Mouse (Mus musculus) midbrain, embryonic 13.5 days (tissue): Measurements from ENCODE around the gene Bet1l. TPM values are rescaled to one million over a fixed set of nuclear protein-coding genes. Genes with fewer than 3 reads are reported as not detected.

Experiments used
- ATAC-seq: fragments of 200-750 bp; cut with Nextera tagmentation; 2 replicates; pipeline ENCODE4 v1.8.0; 2017; ENCODE audit warnings: mild to moderate bottlenecking, moderate TSS enrichment, moderate library complexity
- H3K27ac ChIP-seq: fragments of 300-500 bp; sonication (generic); 2 replicates; pipeline ENCODE4 v1.5.1; 2015; ENCODE audit warnings: inconsistent platforms, mild to moderate bottlenecking, moderate library complexity
- H3K27me3 ChIP-seq: fragments of 300-500 bp; sonication (generic); 2 replicates; pipeline ENCODE4 v1.6.1; 2015; ENCODE audit warnings: mild to moderate bottlenecking, inconsistent platforms
- H3K36me3 ChIP-seq: fragments of 300-500 bp; sonication (generic); 2 replicates; pipeline ENCODE4 v1.6.1; 2015; ENCODE audit warnings: mild to moderate bottlenecking, inconsistent platforms
- H3K4me1 ChIP-seq: fragments of 300-500 bp; sonication (generic); replicated peaks from 2 replicates; pipeline ENCODE4 v1.6.1; 2015; ENCODE audit warnings: inconsistent platforms
- H3K4me2 ChIP-seq: fragments of 300-500 bp; sonication (generic); replicated peaks from 2 replicates; pipeline ENCODE4 v1.6.1; 2015; ENCODE audit warnings: moderate library complexity, mild to moderate bottlenecking, inconsistent platforms
- H3K4me3 ChIP-seq: fragments of 300-500 bp; sonication (generic); replicated peaks from 2 replicates; pipeline ENCODE4 v1.5.1; 2015; ENCODE audit warnings: mild to moderate bottlenecking, inconsistent platforms
- H3K9ac ChIP-seq: fragments of 300-500 bp; sonication (generic); replicated peaks from 2 replicates; pipeline ENCODE4 v1.6.1; 2015; ENCODE audit warnings: mild to moderate bottlenecking, inconsistent platforms
- H3K9me3 ChIP-seq: fragments of 300-500 bp; sonication (generic); 2 replicates; pipeline ENCODE4 v1.6.1; 2016; ENCODE audit warnings: mild to moderate bottlenecking, inconsistent platforms
- WGBS: fragments of 180-500 bp; shearing (Covaris S2); methylation state at CpG from one replicate; pipeline ENCODE4 v1.1.7; 2015; 5-methylcytosine and 5-hydroxymethylcytosine counted together
- polyA plus RNA-seq: library from polyadenylated mRNA; unstranded; fragments of >200 nt; fragmentation: Nextera tagmentation; extraction: Ambion mirVana; gene quantifications from 2 replicates; pipeline ENCODE4 v1.2.1, GENCODE M21; 2015

Gene Bet1l
- polyA plus RNA-seq, 1 experiment from 2014 or later: 38.0 TPM

DNA sequence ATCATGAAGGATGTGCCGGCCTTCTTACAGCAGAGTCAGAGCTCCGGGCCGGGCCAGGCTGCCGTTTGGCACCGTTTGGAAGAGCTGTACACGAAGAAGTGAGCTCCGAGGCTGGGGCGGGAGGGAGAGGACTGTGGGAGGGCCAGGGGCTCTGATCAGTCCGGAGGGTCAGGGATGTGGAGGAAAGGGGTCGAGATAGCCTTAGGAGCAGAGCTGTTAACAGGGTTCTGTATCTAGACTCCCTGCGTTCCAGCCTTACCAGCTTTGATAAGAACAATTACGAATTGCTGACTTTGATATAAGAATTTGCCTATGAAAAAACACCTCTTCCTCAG lies 25.1 kb upstream of the Bet1l start:
- no peak; the same call in 1 of the 2 replicates for ATAC-seq
- H3K4me3 ChIP-seq: peak overlapping the region; percentile 78
- under 1% methylated on average over 12 of the region's 12 CpGs for WGBS

DNA sequence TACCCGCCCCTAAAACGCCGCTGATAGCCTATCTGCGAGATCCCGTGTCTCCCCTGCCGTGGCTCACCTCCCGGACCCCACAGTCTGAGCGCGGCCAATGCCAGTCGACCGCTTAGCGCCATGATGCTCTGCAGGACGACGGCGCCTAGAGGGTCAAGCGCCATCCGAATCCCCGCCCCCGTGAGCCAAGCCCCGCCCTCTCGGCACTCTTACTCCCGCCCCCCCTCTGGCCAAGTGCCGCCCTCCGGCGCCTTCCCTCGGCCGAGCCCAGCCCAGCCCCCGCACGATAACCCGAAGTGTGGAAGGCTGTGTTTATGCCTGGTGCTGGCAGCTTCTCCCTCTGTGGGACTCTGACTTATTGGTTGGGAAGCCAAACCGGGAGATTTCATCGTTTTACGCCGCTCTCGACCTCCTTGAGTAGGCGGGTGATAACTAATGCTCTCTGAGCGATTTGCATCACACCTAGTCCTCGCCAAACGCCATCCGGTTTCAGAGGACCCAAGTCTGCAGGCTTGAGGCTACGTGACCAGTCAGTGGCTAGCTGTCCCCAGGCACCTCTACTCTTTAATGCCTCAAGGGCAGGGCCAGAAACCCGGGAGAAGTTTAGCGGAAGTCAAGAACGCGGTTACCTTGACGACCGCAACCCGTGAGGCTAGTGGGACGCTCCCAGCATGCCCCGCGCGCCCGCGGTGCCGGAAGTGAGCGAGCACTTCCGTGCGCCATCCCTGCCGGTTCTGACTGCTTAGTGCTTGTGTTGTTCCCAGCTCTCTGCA lies 24.5 kb upstream of the Bet1l start, which contains the start of the genes Psmd13 and Sirt3:
Gene Psmd13 (plus strand): TSS at position 273 of the 773 bp plus-strand sequence.
Gene Sirt3 (minus strand): TSS at position 614 of the 773 bp plus-strand sequence.
- H3K27ac ChIP-seq: peak within 1 kb of the TSS; percentile 90
- peak within 1 kb of the TSS; percentile 78 for H3K4me3 ChIP-seq
- WGBS: under 1% methylated on average over 59 of the region's 59 CpGs
- H3K9me3 ChIP-seq: no peaks in the 10 kb centered on the region
- H3K27me3 ChIP-seq: no peaks in the 10 kb centered on the region
- peak; percentile 95 for ATAC-seq
- H3K36me3 ChIP-seq: peaks cover 23% of the 10 kb centered on the region
- H3K4me2 ChIP-seq: peak within 1 kb of the TSS; percentile 78
- peaks cover 23% of the 10 kb centered on the region for H3K4me1 ChIP-seq
- peak within 1 kb of the TSS; percentile 85 for H3K9ac ChIP-seq

More for the DNA sequence above, 25.1 kb upstream of the Bet1l start:
- Histone ChIP-seq H3K27ac (peak overlapping the region; percentile 75), H3K36me3 (peaks cover 26% of the 10 kb centered on the region), H3K9me3 (no peaks in the 10 kb centered on the region), H3K4me2 (peak overlapping the region; percentile 78), H3K27me3 (no peaks in the 10 kb centered on the region), H3K4me1 (peaks cover 23% of the 10 kb centered on the region), H3K9ac (peak overlapping the region; percentile 85)

DNA sequence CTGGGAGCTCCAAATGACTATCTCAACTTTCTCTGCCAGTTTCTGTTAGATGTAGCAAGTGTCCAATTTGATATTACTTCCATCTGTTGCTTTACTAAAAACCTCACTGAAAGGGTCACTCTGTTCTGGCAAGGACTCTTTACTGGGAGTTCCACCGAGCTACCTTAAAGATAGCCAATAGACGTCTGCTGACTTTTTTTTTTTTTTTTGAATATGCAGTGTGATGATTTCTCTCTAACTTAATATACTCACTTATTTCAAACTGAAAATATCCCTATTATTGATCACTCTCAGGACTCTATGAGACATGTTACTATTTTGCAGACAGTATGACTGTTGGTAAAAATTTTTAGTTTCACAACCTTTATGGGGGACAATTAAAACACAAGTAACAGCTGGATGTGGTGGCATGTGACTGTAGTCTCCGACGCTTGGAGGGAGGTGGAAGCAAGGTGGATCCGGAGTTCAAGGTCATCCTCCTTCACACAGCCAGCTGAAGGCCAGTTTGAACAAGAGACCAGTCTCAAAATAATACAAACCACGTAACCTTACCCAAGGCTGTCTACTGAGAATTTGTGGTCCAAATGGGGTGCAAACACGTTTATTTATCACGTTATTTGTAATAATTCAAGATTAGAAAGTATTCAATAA lies 23.6 kb upstream of the Bet1l start:
- Histone ChIP-seq H3K27me3 (no peaks in the 10 kb centered on the region), H3K27ac (peak overlapping the region; percentile 90; the same call in 1 of the 2 replicates), H3K4me3 (peak overlapping the region; percentile 78), H3K4me2 (peak overlapping the region; percentile 78), H3K9me3 (no peaks in the 10 kb centered on the region), H3K9ac (peak overlapping the region; percentile 85), H3K4me1 (peaks cover 23% of the 10 kb centered on the region), H3K36me3 (peaks cover 22% of the 10 kb centered on the region)
- 28% methylated on average over 8 of the region's 8 CpGs for WGBS
- ATAC-seq: no peak

DNA sequence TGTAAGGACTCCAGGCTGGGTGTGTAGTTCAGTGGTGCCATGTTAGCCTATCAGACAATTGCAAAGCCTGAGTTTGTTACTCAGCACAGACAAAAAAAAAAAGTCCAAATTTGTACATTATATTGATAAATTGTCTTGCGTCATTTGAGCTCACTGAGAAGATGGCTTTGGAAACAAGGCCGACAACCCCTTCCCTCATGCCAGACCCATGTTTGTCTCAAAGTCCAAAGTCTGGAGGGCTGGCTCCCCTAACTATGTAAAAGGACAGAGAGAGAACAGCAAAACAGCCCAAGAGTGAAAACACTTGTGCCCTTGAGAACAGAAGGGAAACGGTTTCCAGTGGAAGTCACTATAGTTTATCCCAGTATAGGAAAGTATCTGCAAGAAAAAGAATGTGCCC lies 23.0 kb upstream of the Bet1l start:
- H3K4me1 ChIP-seq: peaks cover 23% of the 10 kb centered on the region
- no peaks in the 10 kb centered on the region for H3K9me3 ChIP-seq
- no peaks in the 10 kb centered on the region for H3K27me3 ChIP-seq
- H3K27ac ChIP-seq: no peak overlapping the region
- H3K4me3 ChIP-seq: peak overlapping the region; percentile 78; the same call in 1 of the 2 replicates
- WGBS: 90% methylated on average over 3 of the region's 3 CpGs
- H3K9ac ChIP-seq: no peak overlapping the region
- peaks cover 21% of the 10 kb centered on the region for H3K36me3 ChIP-seq
- no peak for ATAC-seq
- H3K4me2 ChIP-seq: peak overlapping the region; percentile 78; the same call in 1 of the 2 replicates

DNA sequence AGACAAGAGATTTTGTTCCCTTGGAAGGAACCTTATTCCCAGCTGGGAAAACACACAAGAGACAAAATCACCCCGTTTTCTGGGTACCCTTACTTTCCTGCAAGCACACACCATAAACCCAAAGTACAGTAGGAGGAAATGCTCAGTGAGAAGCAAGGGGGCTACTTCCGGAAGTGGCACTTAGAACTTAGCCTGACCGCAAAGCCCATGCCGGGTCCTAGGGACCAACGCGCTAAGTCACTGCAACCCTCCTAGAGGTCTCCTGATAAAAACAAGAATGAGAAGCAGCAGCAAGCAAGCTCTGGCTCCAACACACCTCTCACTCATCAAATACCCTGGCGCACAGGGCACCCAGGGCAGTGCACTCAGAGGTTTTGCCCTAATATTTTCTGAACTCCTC lies 22.0 kb upstream of the Bet1l start:
- no peak overlapping the region for H3K27ac ChIP-seq

DNA sequence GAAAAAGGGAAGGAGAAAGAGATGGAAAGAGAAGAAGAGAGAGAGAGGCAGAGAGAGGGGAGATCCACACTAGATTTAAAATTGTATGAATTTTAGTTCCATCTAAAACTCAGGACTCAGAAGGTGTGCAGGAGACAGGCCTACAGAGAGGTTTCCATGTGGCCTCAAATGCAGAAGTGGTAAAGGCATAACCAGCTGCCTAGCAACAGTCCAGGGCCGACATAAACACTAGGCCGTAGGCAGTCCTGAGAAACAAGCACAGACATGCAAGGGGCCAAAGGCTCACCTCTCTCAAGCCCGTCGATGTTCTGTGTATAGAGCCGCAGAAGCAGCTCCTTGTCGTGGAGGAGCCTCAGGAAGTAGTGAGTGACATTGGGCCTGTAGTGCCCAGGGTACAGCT lies 20.0 kb upstream of the Bet1l start:
- H3K4me1 ChIP-seq: peaks cover 12% of the 10 kb centered on the region
- no peak overlapping the region for H3K27ac ChIP-seq
- peaks cover 38% of the 10 kb centered on the region for H3K36me3 ChIP-seq
- H3K4me2 ChIP-seq: no peak overlapping the region
- 92% methylated on average over 6 of the region's 6 CpGs for WGBS
- H3K27me3 ChIP-seq: no peaks in the 10 kb centered on the region
- ATAC-seq: no peak
- H3K9ac ChIP-seq: no peak overlapping the region
- no peak overlapping the region for H3K4me3 ChIP-seq
- no peaks in the 10 kb centered on the region for H3K9me3 ChIP-seq

More for the DNA sequence above, 22.0 kb upstream of the Bet1l start:
- Histone ChIP-seq H3K4me1 (peaks cover 23% of the 10 kb centered on the region), H3K4me3 (no peak overlapping the region), H3K9ac (no peak overlapping the region), H3K36me3 (peaks cover 25% of the 10 kb centered on the region), H3K4me2 (no peak overlapping the region), H3K27me3 (no peaks in the 10 kb centered on the region), H3K9me3 (no peaks in the 10 kb centered on the region)
- no peak for ATAC-seq
- 91% methylated on average over 7 of the region's 7 CpGs for WGBS

DNA sequence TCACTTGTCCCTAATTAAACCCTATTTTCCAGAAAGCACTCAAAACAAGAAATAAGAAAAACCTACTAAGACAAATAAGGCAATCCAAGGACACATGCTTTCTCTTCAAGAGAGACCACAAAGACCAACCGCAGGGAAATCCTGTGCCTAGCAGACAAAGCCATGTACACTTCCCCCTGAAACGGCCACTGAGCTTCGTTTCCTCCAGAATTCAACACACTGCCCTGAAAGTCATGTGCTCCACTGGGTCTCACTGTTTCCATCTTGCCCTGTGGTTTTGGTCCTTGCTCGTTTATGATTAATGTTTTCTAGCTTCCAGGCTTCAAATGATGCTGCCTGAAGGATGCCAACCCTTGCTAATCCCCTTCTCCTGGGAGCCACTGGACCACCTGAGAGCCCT lies 16.8 kb upstream of the Bet1l start:
- WGBS: 97% methylated on average over 4 of the region's 4 CpGs
- no peaks in the 10 kb centered on the region for H3K4me1 ChIP-seq
- no peaks in the 10 kb centered on the region for H3K9me3 ChIP-seq
- no peak overlapping the region for H3K4me3 ChIP-seq
- no peak for ATAC-seq
- no peak overlapping the region for H3K27ac ChIP-seq
- H3K4me2 ChIP-seq: no peak overlapping the region
- H3K36me3 ChIP-seq: peaks cover 47% of the 10 kb centered on the region
- no peak overlapping the region for H3K9ac ChIP-seq
- no peaks in the 10 kb centered on the region for H3K27me3 ChIP-seq

DNA sequence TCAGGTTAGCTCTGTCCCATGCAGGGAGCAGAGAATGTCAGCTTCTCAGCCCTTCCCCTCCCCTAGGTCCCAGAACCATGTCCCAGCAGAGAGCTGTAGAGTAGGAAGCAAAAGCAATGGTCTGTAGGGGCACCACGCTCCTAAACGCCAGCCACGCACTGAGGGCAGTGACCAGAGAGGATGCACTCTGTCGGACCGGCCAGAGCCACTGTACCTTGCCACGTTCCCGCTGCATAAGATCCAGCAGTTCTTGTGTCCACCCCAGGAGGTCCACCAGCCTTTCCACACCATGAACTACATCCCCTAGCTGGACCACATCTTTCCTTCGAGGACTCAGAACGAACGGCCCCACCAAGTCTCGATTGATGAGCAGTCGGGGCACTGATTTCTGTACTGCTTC lies 7.4 kb upstream of the Bet1l start:
- H3K4me1 ChIP-seq: peaks cover 6% of the 10 kb centered on the region
- 91% methylated on average over 12 of the region's 12 CpGs for WGBS
- no peak overlapping the region for H3K4me2 ChIP-seq
- H3K27me3 ChIP-seq: no peaks in the 10 kb centered on the region
- no peak overlapping the region for H3K4me3 ChIP-seq
- no peak overlapping the region for H3K9ac ChIP-seq
- ATAC-seq: no peak
- no peak overlapping the region for H3K27ac ChIP-seq
- no peaks in the 10 kb centered on the region for H3K9me3 ChIP-seq
- H3K36me3 ChIP-seq: peaks cover 81% of the 10 kb centered on the region

DNA sequence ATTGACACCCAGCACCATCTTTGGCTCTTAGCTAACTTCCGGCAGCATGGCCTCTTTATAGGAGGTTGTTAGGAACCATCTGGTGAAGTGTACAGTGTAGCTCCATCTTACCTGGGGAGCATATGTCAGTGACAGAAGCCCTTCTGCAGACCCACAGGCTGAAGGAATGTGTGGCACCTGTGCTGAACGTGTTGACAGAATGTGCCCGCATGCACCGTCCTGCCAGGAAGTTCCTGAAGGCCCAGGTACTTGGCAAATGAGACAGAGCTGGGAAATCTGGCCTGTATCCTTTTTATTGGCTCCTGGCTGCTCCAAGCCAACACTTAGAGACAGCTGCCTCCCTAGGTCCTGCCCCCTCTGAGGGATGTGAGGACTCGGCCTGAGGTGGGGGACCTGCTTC lies 3.4 kb upstream of the Bet1l start:
- Histone ChIP-seq H3K36me3 (peaks cover 67% of the 10 kb centered on the region), H3K4me1 (peaks cover 28% of the 10 kb centered on the region), H3K9ac (no peak overlapping the region), H3K4me2 (no peak overlapping the region), H3K9me3 (no peaks in the 10 kb centered on the region), H3K27me3 (no peaks in the 10 kb centered on the region), H3K4me3 (no peak overlapping the region), H3K27ac (no peak overlapping the region)
- no peak for ATAC-seq
- WGBS: 95% methylated on average over 5 of the region's 5 CpGs

DNA sequence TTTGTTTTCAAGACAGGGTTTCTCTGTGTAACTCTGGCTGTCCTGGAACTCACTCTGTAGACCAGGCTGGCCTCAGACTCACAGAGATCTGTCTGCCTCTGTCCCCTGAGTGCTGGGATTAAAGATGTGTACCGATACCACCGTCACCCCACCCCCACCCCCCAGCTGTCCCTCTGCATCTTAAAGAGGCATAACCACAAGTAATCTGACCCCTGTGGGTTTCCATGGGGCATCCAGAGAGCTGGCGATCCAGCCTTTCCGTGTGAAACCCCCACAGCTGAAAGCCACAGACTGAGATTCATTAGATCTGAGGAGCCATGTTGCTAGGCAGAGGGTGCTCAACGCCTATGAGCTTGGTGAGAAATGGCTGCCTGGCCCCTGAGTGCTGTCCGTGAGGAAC lies 2.6 kb upstream of the Bet1l start:
- H3K9me3 ChIP-seq: no peaks in the 10 kb centered on the region
- no peak overlapping the region for H3K4me2 ChIP-seq
- H3K9ac ChIP-seq: no peak overlapping the region
- peaks cover 36% of the 10 kb centered on the region for H3K4me1 ChIP-seq
- no peak overlapping the region for H3K4me3 ChIP-seq
- ATAC-seq: no peak
- WGBS: 56% methylated on average over 6 of the region's 6 CpGs
- no peak overlapping the region for H3K27ac ChIP-seq
- H3K36me3 ChIP-seq: peaks cover 63% of the 10 kb centered on the region
- H3K27me3 ChIP-seq: no peaks in the 10 kb centered on the region

DNA sequence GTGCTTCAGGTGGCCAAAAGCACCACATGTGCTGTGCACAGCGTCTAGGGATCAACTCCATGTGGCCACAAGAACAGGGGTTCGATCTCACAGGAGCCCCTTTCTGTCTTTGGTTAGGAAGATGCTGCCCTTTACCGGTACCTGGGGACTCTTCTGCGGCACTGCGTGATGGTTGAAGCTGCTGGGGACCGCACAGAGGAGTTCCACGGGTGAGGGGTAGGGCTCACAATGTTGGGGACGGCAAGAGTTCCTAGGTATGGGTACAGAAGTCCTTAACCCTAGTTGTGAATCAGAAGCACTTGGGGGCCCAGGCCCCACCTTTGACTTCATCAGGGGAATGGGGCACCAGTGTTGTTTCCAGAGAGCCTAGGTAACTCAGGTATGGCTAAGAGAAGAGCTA lies 1.4 kb upstream of the Bet1l start:
- peak overlapping the region; percentile 88 for H3K4me3 ChIP-seq
- no peaks in the 10 kb centered on the region for H3K27me3 ChIP-seq
- H3K27ac ChIP-seq: no peak overlapping the region
- H3K9ac ChIP-seq: peak overlapping the region; percentile 94
- H3K4me2 ChIP-seq: peak overlapping the region; percentile 94
- no peak for ATAC-seq
- peaks cover 61% of the 10 kb centered on the region for H3K36me3 ChIP-seq
- H3K4me1 ChIP-seq: peaks cover 40% of the 10 kb centered on the region
- H3K9me3 ChIP-seq: no peaks in the 10 kb centered on the region
- WGBS: 97% methylated on average over 8 of the region's 8 CpGs

DNA sequence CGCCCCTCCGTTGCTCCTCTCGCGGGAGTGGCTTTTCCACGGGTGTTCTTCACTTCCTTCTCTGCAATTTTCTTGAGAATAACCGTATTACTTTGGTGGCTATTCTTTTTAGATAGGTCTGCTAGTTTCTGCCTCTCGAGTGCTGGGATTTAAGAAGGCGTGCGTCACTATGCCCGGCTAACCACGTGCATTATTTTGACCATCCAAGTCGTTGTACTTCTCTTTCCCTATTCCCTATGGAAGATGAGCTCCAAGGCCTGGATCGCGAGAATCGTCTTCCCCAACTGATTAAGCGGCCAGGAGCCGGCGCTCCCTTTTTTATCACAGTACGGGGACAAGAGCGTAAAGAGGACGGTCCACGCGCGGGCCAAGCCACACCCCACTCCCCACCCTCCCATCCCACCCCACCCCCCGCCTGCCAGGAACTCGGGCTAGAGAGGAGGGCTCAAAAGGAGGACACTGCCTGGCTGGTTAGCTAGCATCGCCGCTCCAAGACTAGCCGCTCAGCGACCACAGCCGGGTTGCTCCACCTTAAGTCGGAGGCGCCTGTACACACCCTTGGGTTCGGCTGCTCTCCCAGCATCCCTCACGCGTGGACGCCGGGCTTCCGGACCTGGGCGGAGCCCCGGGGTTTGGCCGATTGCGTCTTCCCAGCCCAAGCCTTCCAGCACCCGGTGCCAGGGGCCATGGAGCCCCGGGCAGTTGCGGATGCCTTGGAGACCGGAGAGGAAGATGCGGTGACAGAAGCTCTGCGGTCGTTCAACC lies 410 bp downstream of the Bet1l start, which contains the start of gene Ric8a:
Gene Ric8a (plus strand): TSS at position 173 of the 765 bp plus-strand sequence.
- Histone ChIP-seq H3K4me1 (peaks cover 40% of the 10 kb centered on the region), H3K4me2 (peak within 1 kb of the TSS; percentile 94), H3K36me3 (peaks cover 61% of the 10 kb centered on the region), H3K27me3 (no peaks in the 10 kb centered on the region), H3K9ac (peak within 1 kb of the TSS; percentile 94), H3K4me3 (peak within 1 kb of the TSS; percentile 88), H3K27ac (peak within 1 kb of the TSS; percentile 90), H3K9me3 (no peaks in the 10 kb centered on the region)
- peak; percentile 85 for ATAC-seq
- under 1% methylated on average over 50 of the region's 50 CpGs for WGBS
